Mouse (Mus musculus): ENCODE measurements around the gene Maats1. TPM values are rescaled to one million over a fixed set of nuclear protein-coding genes. Genes with fewer than 3 reads are reported as not detected.
A peak's percentile ranks its signal among the peaks of the same experiment; 100 is the strongest.

The Maats1 gene
- polyA plus RNA-seq, 1 experiment from 2014 or later = not detected

- Histone ChIP-seq H3K36me3 (ENCODE audit: control insufficient read depth, insufficient read depth, low read length) (peaks cover 20% of the 10 kb centered on the region), H3K9ac (ENCODE audit: low read length) (peak overlapping the region; percentile 98), H3K27ac (replicated peaks in 1 of 2; ENCODE audit: control insufficient read depth in 1 of 2, insufficient read depth in 1 of 2, low read depth in 2 of 2, low read length in 2 of 2) (peak overlapping the region; percentile 99 to 100), H3K4me2 (ENCODE audit: low read length) (peak overlapping the region; percentile 80), H3K4me1 (ENCODE audit: control insufficient read depth in 2 of 2, insufficient read depth in 2 of 2, low read length in 2 of 2) (peaks cover 23 to 44% of the 10 kb centered on the region in 2 experiments), H3K9me3 (ENCODE audit: control insufficient read depth, low read length) (no peaks in the 10 kb centered on the region), H3K27me3 (ENCODE audit: control insufficient read depth, insufficient read depth, low read length) (no peaks in the 10 kb centered on the region), H3K4me3 (ENCODE audit: control insufficient read depth in 1 of 2, insufficient read depth in 1 of 2, low read depth in 1 of 2, low read length in 2 of 2) (peak overlapping the region; percentile 73 to 93)
- 24% methylated on average over 7 of the region's 7 CpGs for WGBS
- no peak for ATAC-seq (ENCODE audit: insufficient number of reproducible peaks, insufficient read depth, low FRiP score, low read depth)
Observed at GRCm38 (mm10) chr16:38363657-38364056, 21.7 kb upstream of the Maats1 start.

GRCm38 (mm10) chr16:38363256-38363595 lies 21.3 kb upstream of the Maats1 start:
- 4% methylated on average over 3 of the region's 3 CpGs for WGBS
- no peaks in the 10 kb centered on the region for H3K27me3 ChIP-seq (ENCODE audit: control insufficient read depth, insufficient read depth, low read length)
- ATAC-seq (ENCODE audit: insufficient number of reproducible peaks, insufficient read depth, low FRiP score, low read depth) = no peak
- H3K9ac ChIP-seq (ENCODE audit: low read length) = peak overlapping the region; percentile 98
- peak overlapping the region; percentile 99 to 100 for H3K27ac ChIP-seq (replicated peaks in 1 of 2; ENCODE audit: control insufficient read depth in 1 of 2, insufficient read depth in 1 of 2, low read depth in 2 of 2, low read length in 2 of 2)
- no peaks in the 10 kb centered on the region for H3K9me3 ChIP-seq (ENCODE audit: control insufficient read depth, low read length)
- H3K4me3 ChIP-seq (ENCODE audit: control insufficient read depth in 1 of 2, insufficient read depth in 1 of 2, low read depth in 1 of 2, low read length in 2 of 2) = peak overlapping the region; percentile 73 to 93
- H3K4me2 ChIP-seq (ENCODE audit: low read length) = peak overlapping the region; percentile 80
- H3K36me3 ChIP-seq (ENCODE audit: control insufficient read depth, insufficient read depth, low read length) = peaks cover 15% of the 10 kb centered on the region
- peaks cover 21 to 40% of the 10 kb centered on the region in 2 experiments for H3K4me1 ChIP-seq (ENCODE audit: control insufficient read depth in 2 of 2, insufficient read depth in 2 of 2, low read length in 2 of 2)

GRCm38 (mm10) chr16:38362493-38363255 lies 20.7 kb upstream of the Maats1 start:
- 0 out of 2 replicates have a peak, but pooled peaks have one; percentile 32 for ATAC-seq (ENCODE audit: insufficient number of reproducible peaks, insufficient read depth, low FRiP score, low read depth)
- H3K36me3 ChIP-seq (ENCODE audit: control insufficient read depth, insufficient read depth, low read length) = peaks cover 15% of the 10 kb centered on the region
- peak overlapping the region; percentile 99 to 100 for H3K27ac ChIP-seq (replicated peaks in 1 of 2; ENCODE audit: control insufficient read depth in 1 of 2, insufficient read depth in 1 of 2, low read depth in 2 of 2, low read length in 2 of 2)
- peaks cover 21 to 39% of the 10 kb centered on the region in 2 experiments for H3K4me1 ChIP-seq (ENCODE audit: control insufficient read depth in 2 of 2, insufficient read depth in 2 of 2, low read length in 2 of 2)
- no peaks in the 10 kb centered on the region for H3K27me3 ChIP-seq (ENCODE audit: control insufficient read depth, insufficient read depth, low read length)
- H3K9ac ChIP-seq (ENCODE audit: low read length) = peak overlapping the region; percentile 98
- no peaks in the 10 kb centered on the region for H3K9me3 ChIP-seq (ENCODE audit: control insufficient read depth, low read length)
- H3K4me2 ChIP-seq (ENCODE audit: low read length) = peak overlapping the region; percentile 80
- WGBS = 14% methylated on average over 20 of the region's 20 CpGs
- H3K4me3 ChIP-seq (ENCODE audit: control insufficient read depth in 1 of 2, insufficient read depth in 1 of 2, low read depth in 1 of 2, low read length in 2 of 2) = peak overlapping the region; percentile 73 to 93

- peak within 1 kb of the TSS; percentile 73 to 93 for H3K4me3 ChIP-seq (ENCODE audit: control insufficient read depth in 1 of 2, insufficient read depth in 1 of 2, low read depth in 1 of 2, low read length in 2 of 2)
- ATAC-seq (ENCODE audit: insufficient number of reproducible peaks, insufficient read depth, low FRiP score, low read depth) = peak; percentile 85
- H3K9me3 ChIP-seq (ENCODE audit: control insufficient read depth, low read length) = no peaks in the 10 kb centered on the region
- H3K27ac ChIP-seq (replicated peaks in 1 of 2; ENCODE audit: control insufficient read depth in 1 of 2, insufficient read depth in 1 of 2, low read depth in 2 of 2, low read length in 2 of 2) = peak within 1 kb of the TSS; percentile 99 to 100
- H3K9ac ChIP-seq (ENCODE audit: low read length) = peak within 1 kb of the TSS; percentile 98
- H3K4me2 ChIP-seq (ENCODE audit: low read length) = peak within 1 kb of the TSS; percentile 80
- 5% methylated on average over 10 of the region's 10 CpGs for WGBS
- H3K36me3 ChIP-seq (ENCODE audit: control insufficient read depth, insufficient read depth, low read length) = peaks cover 15% of the 10 kb centered on the region
- peaks cover 21 to 39% of the 10 kb centered on the region in 2 experiments for H3K4me1 ChIP-seq (ENCODE audit: control insufficient read depth in 2 of 2, insufficient read depth in 2 of 2, low read length in 2 of 2)
- H3K27me3 ChIP-seq (ENCODE audit: control insufficient read depth, insufficient read depth, low read length) = no peaks in the 10 kb centered on the region
Observed at GRCm38 (mm10) chr16:38361933-38362332, 20.0 kb upstream of the Maats1 start, which contains the start of gene Popdc2. TSS of gene Popdc2 (plus strand) at chr16:38362209.

GRCm38 (mm10) chr16:38360317-38360716 lies 18.4 kb upstream of the Maats1 start:
- H3K4me3 ChIP-seq (ENCODE audit: control insufficient read depth in 1 of 2, insufficient read depth in 1 of 2, low read depth in 1 of 2, low read length in 2 of 2) = no peak overlapping the region
- H3K4me1 ChIP-seq (ENCODE audit: control insufficient read depth in 2 of 2, insufficient read depth in 2 of 2, low read length in 2 of 2) = peaks cover 23 to 39% of the 10 kb centered on the region in 2 experiments
- H3K36me3 ChIP-seq (ENCODE audit: control insufficient read depth, insufficient read depth, low read length) = peaks cover 12% of the 10 kb centered on the region
- no peaks in the 10 kb centered on the region for H3K9me3 ChIP-seq (ENCODE audit: control insufficient read depth, low read length)
- 15% methylated on average over 2 of the region's 2 CpGs for WGBS
- H3K27me3 ChIP-seq (ENCODE audit: control insufficient read depth, insufficient read depth, low read length) = no peaks in the 10 kb centered on the region
- H3K27ac ChIP-seq (replicated peaks in 1 of 2; ENCODE audit: control insufficient read depth in 1 of 2, insufficient read depth in 1 of 2, low read depth in 2 of 2, low read length in 2 of 2) = peak overlapping the region; percentile 12 to 99; a peak in 3 of 4 replicates
- no peak overlapping the region for H3K9ac ChIP-seq (ENCODE audit: low read length)
- no peak for ATAC-seq (ENCODE audit: insufficient number of reproducible peaks, insufficient read depth, low FRiP score, low read depth)
- no peak overlapping the region for H3K4me2 ChIP-seq (ENCODE audit: low read length)

GRCm38 (mm10) chr16:38359857-38360256 lies 17.9 kb upstream of the Maats1 start:
- Histone ChIP-seq H3K27ac (replicated peaks in 1 of 2; ENCODE audit: control insufficient read depth in 1 of 2, insufficient read depth in 1 of 2, low read depth in 2 of 2, low read length in 2 of 2) (no peak overlapping the region; a peak in 1 of 4 replicates), H3K27me3 (ENCODE audit: control insufficient read depth, insufficient read depth, low read length) (no peaks in the 10 kb centered on the region), H3K4me3 (ENCODE audit: control insufficient read depth in 1 of 2, insufficient read depth in 1 of 2, low read depth in 1 of 2, low read length in 2 of 2) (no peak overlapping the region), H3K36me3 (ENCODE audit: control insufficient read depth, insufficient read depth, low read length) (peaks cover 8% of the 10 kb centered on the region), H3K4me1 (ENCODE audit: control insufficient read depth in 2 of 2, insufficient read depth in 2 of 2, low read length in 2 of 2) (peaks cover 23 to 39% of the 10 kb centered on the region in 2 experiments), H3K4me2 (ENCODE audit: low read length) (no peak overlapping the region), H3K9me3 (ENCODE audit: control insufficient read depth, low read length) (no peaks in the 10 kb centered on the region), H3K9ac (ENCODE audit: low read length) (no peak overlapping the region)
- no peak for ATAC-seq (ENCODE audit: insufficient number of reproducible peaks, insufficient read depth, low FRiP score, low read depth)
- WGBS = 49% methylated on average over 3 of the region's 3 CpGs

- Histone ChIP-seq H3K4me1 (ENCODE audit: control insufficient read depth in 2 of 2, insufficient read depth in 2 of 2, low read length in 2 of 2) (peaks cover 23 to 43% of the 10 kb centered on the region in 2 experiments), H3K4me2 (ENCODE audit: low read length) (no peak overlapping the region), H3K4me3 (ENCODE audit: control insufficient read depth in 1 of 2, insufficient read depth in 1 of 2, low read depth in 1 of 2, low read length in 2 of 2) (no peak overlapping the region), H3K9me3 (ENCODE audit: control insufficient read depth, low read length) (no peaks in the 10 kb centered on the region), H3K9ac (ENCODE audit: low read length) (no peak overlapping the region), H3K27ac (replicated peaks in 1 of 2; ENCODE audit: control insufficient read depth in 1 of 2, insufficient read depth in 1 of 2, low read depth in 2 of 2, low read length in 2 of 2) (no peak overlapping the region), H3K27me3 (ENCODE audit: control insufficient read depth, insufficient read depth, low read length) (no peaks in the 10 kb centered on the region), H3K36me3 (ENCODE audit: control insufficient read depth, insufficient read depth, low read length) (peaks cover 6% of the 10 kb centered on the region)
- 67% methylated on average over 2 of the region's 2 CpGs for WGBS
- ATAC-seq (ENCODE audit: insufficient number of reproducible peaks, insufficient read depth, low FRiP score, low read depth) = no peak
Observed at GRCm38 (mm10) chr16:38359241-38359640, 17.3 kb upstream of the Maats1 start.

Data from heart, embryonic 14.5 days (tissue).